Mouse (Mus musculus): ENCODE measurements at regions not wholly inside any gene's neighbourhood (a gene's known extent, or its start where the extent isn't known, plus 50 kb on each side); places are given as distances from the start of the nearest gene placed in this dataset.

DNA sequence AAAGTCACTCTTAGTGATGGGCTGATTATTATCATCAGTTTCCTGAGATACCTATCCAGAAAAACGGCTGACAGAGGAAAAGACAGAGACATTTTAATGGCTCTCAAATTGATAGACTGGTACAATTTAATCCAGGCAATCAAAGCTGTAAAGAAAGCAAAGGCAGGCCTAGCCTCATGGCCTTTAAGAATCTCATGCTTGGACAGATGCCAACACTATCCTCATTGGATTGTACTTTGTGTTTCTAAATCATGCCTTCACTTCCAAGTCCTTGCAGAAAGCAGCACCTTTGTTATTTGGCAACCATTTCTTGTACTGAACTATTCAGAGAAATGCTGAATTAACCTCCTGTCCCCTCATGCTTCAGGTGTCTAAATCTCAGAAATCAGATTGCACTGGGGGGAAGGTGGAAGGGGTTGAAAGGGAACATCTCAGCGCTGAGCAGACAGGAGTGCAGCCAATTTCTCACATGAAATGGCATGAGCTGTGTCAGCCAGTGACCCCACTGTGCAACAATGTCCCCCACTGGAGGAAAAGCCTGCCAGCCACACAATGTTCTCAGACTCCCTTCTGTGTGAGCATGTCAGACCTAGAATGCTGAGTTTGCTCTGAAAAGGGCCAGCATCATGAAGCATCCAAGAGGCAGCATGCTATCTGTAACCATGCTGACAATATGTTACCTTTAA, 787.1 kb downstream of the Plod2 start:
- no peaks in the 10 kb centered on the region for H3K9me3 ChIP-seq (ENCODE audit: control insufficient read depth, low read length)
- ATAC-seq (ENCODE audit: low FRiP score, low TSS enrichment) = no peak
- TF ChIP-seq CTCF (IDR thresholded peaks at IDR 0.05; ENCODE audit: low read depth) (no peak), EP300 (optimal IDR thresholded peaks at IDR 0.05) (no peak)
- H3K27me3 ChIP-seq (ENCODE audit: control insufficient read depth, insufficient read depth, low read length) = no peaks in the 10 kb centered on the region
- no peak for DNase-seq (ENCODE audit: low spot score)
- H3K4me1 ChIP-seq (replicated peaks; ENCODE audit: control insufficient read depth, insufficient read depth) = no peaks in the 10 kb centered on the region
- WGBS = 44% methylated on average over 2 of the region's 2 CpGs
- no peak overlapping the region for H3K27ac ChIP-seq (replicated peaks)
- H3K4me2 ChIP-seq (replicated peaks; ENCODE audit: low read depth) = no peak overlapping the region
- H3K36me3 ChIP-seq (ENCODE audit: control insufficient read depth, insufficient read depth, low read length) = no peaks in the 10 kb centered on the region
- no peak overlapping the region for H3K4me3 ChIP-seq (ENCODE audit: low read depth, low read length)
- H3K9ac ChIP-seq (ENCODE audit: low read length) = no peak overlapping the region
